Comparison of ENCODE assay signal across 9 mouse cellular contexts in genomic region chr10:63337326-63337725, GRCm38 (mm10). TPM values are rescaled to one million over a fixed set of nuclear protein-coding genes. Genes with fewer than 3 reads are reported as not detected.
DNase-seq lines count a peak whose midpoint lies in the region; ATAC-seq and TF ChIP-seq lines count a peak whose summit lies in the region.
"Had no signal": no experiment of that assay in that cellular context is flagged by ENCODE, and none has a peak within 500 bp of the region (broad histone marks: within the 10 kb centered on the region; RNA-seq: fewer than 3 reads in every experiment).

No protein-coding gene starts in this region.

- ATAC-seq in heart, embryonic 15.5 days (replicated peaks; ENCODE audit: insufficient number of reproducible peaks, insufficient read depth, low FRiP score, low read depth) = no peak
- ATAC-seq in hindbrain, embryonic 13.5 days (ENCODE audit: low FRiP score) = no peak
- no peak for ATAC-seq in midbrain, embryonic 12.5 days (ENCODE audit: low FRiP score, low read depth)

- peaks cover 12% of the 10 kb centered on the region; the same call in 1 of the 2 replicates for H3K36me3 ChIP-seq in heart, embryonic 15.5 days
- H3K36me3 ChIP-seq in hindbrain, embryonic 13.5 days = peaks cover 20% of the 10 kb centered on the region
- peaks cover 24% of the 10 kb centered on the region for H3K36me3 ChIP-seq in midbrain, embryonic 12.5 days

- no peak for DNase-seq in heart, postnatal 4 days
- DNase-seq in gastrocnemius, postnatal 4 days (ENCODE audit: low spot score in 2 of 2) = no peak
- DNase-seq in MN1 (ENCODE audit: low spot score) = no peak
- DNase-seq in right cerebral cortex, postnatal 14 days = no peak
- DNase-seq: gastrocnemius, postnatal 25 days had no signal

- H3K4me2 ChIP-seq in heart, embryonic 15.5 days = peak overlapping the region; percentile 78
- peak overlapping the region; percentile 68 for H3K4me2 ChIP-seq in hindbrain, embryonic 13.5 days
- H3K4me2 ChIP-seq in midbrain, embryonic 12.5 days (replicated peaks) = peak overlapping the region; percentile 71

- H3K4me1 ChIP-seq in heart, embryonic 15.5 days (replicated peaks) = peaks cover 14% of the 10 kb centered on the region
- no peaks in the 10 kb centered on the region for H3K4me1 ChIP-seq in bone marrow, adult 2 months (ENCODE audit: control insufficient read depth, insufficient read depth, low read length)
- peaks cover 20% of the 10 kb centered on the region for H3K4me1 ChIP-seq in hindbrain, embryonic 13.5 days (replicated peaks)
- H3K4me1 ChIP-seq in midbrain, embryonic 12.5 days = peaks cover 21% of the 10 kb centered on the region

- peak overlapping the region; percentile 97 for H3K9ac ChIP-seq in heart, embryonic 15.5 days
- peak overlapping the region; percentile 68 for H3K9ac ChIP-seq in hindbrain, embryonic 13.5 days
- H3K9ac ChIP-seq in midbrain, embryonic 12.5 days (replicated peaks) = peak overlapping the region; percentile 39

- peak overlapping the region; percentile 92 for H3K4me3 ChIP-seq in heart, embryonic 15.5 days
- peak overlapping the region; percentile 4 for H3K4me3 ChIP-seq in bone marrow, adult 2 months (replicated peaks; ENCODE audit: control insufficient read depth, low read depth, low read length)
- peak overlapping the region; percentile 82 for H3K4me3 ChIP-seq in hindbrain, embryonic 13.5 days
- peak overlapping the region; percentile 83 for H3K4me3 ChIP-seq in midbrain, embryonic 12.5 days

- no peak for TF ChIP-seq CTCF in bone marrow, adult 2 months (IDR thresholded peaks at IDR 0.05; ENCODE audit: control insufficient read depth, insufficient read depth, low read length)

- H3K27ac ChIP-seq in heart, embryonic 15.5 days = no peak overlapping the region
- no peak overlapping the region for H3K27ac ChIP-seq in bone marrow, adult 2 months (ENCODE audit: control insufficient read depth, insufficient read depth, low read depth, low read length, poor library complexity)
- no peak overlapping the region for H3K27ac ChIP-seq in hindbrain, embryonic 13.5 days
- H3K27ac ChIP-seq in midbrain, embryonic 12.5 days (replicated peaks) = no peak overlapping the region

- no peak for TF ChIP-seq POLR2A in bone marrow, adult 2 months (IDR thresholded peaks at IDR 0.05; ENCODE audit: borderline replicate concordance, control insufficient read depth, low read depth, low read length)

- H3K27me3 ChIP-seq in heart, embryonic 15.5 days = no peaks in the 10 kb centered on the region
- H3K27me3 ChIP-seq in hindbrain, embryonic 13.5 days = peaks cover 3% of the 10 kb centered on the region; the same call in 1 of the 2 replicates
- peaks cover 5% of the 10 kb centered on the region; the same call in 1 of the 2 replicates for H3K27me3 ChIP-seq in midbrain, embryonic 12.5 days

- H3K9me3 ChIP-seq in heart, embryonic 15.5 days (replicated peaks) = no peaks in the 10 kb centered on the region
- no peaks in the 10 kb centered on the region for H3K9me3 ChIP-seq in hindbrain, embryonic 13.5 days
- no peaks in the 10 kb centered on the region for H3K9me3 ChIP-seq in midbrain, embryonic 12.5 days

- 30% methylated on average over 5 of the region's 5 CpGs for WGBS in heart, embryonic 15.5 days
- WGBS in bone marrow, adult 2 months = 19% methylated on average over 5 of the region's 5 CpGs
- 34% methylated on average over 5 of the region's 5 CpGs for WGBS in hindbrain, embryonic 13.5 days
- WGBS in midbrain, embryonic 12.5 days = 40% methylated on average over 5 of the region's 5 CpGs

RNA-seq across cellular contexts. Expression of gene Sirt1, which starts 44.2 kb away (rescaled TPM):
- 3.6 and 3.9 TPM in 2 replicates for polyA plus RNA-seq in heart, embryonic 15.5 days (2015; fragmentation: Nextera tagmentation; extraction: Ambion mirVana)
- 10 to 100 TPM; 13.2 to 14.3 TPM for total RNA-seq in heart, postnatal 4 days (2021)
- 11.9 and 19.4 TPM in 2 replicates for polyA plus RNA-seq in bone marrow, adult 2 months (2011; ENCODE audit: insufficient read depth, insufficient read length, low replicate concordance, missing spikeins)
- polyA plus RNA-seq in hindbrain, embryonic 13.5 days (2015; fragmentation: Nextera tagmentation; extraction: Ambion mirVana) = 4.8 and 5.8 TPM in 2 replicates
- polyA plus RNA-seq in midbrain, embryonic 12.5 days (2016; fragmentation: Nextera tagmentation; extraction: Ambion mirVana) = 5.8 and 6.3 TPM in 2 replicates
- total RNA-seq in gastrocnemius, postnatal 4 days (2021) = 10 to 100 TPM in 1 of 2 experiments, 1 to 10 TPM in 1; 9.3 to 14.1 TPM

RNA-seq across cellular contexts. Expression of gene Dnajc12, which starts 44.9 kb away (rescaled TPM):
- polyA plus RNA-seq in heart, embryonic 15.5 days (2015; fragmentation: Nextera tagmentation; extraction: Ambion mirVana) = 7.2 and 7.3 TPM in 2 replicates
- total RNA-seq in heart, postnatal 4 days (2021) = 1 to 10 TPM; 5.5 to 8.7 TPM
- polyA plus RNA-seq in bone marrow, adult 2 months (2011; ENCODE audit: insufficient read depth, insufficient read length, low replicate concordance, missing spikeins) = 0.97 and 1.9 TPM in 2 replicates
- 19.2 and 20.6 TPM in 2 replicates for polyA plus RNA-seq in hindbrain, embryonic 13.5 days (2015; fragmentation: Nextera tagmentation; extraction: Ambion mirVana)
- polyA plus RNA-seq in midbrain, embryonic 12.5 days (2016; fragmentation: Nextera tagmentation; extraction: Ambion mirVana) = 14.2 and 14.8 TPM in 2 replicates
- 10 to 100 TPM in 1 of 2 experiments, 1 to 10 TPM in 1; 9.4 to 10.9 TPM for total RNA-seq in gastrocnemius, postnatal 4 days (2021)

Comparison
In these comparisons a context has a peak if more than half of its experiments do, and no peak if none do; other contexts are left out.
1. H3K4me3 ChIP-seq: peak in every context shown above with its lines; median percentile 92 in heart, embryonic 15.5 days; 83 in midbrain, embryonic 12.5 days; 82 in hindbrain, embryonic 13.5 days; 4 in bone marrow, adult 2 months.
2. H3K9ac ChIP-seq: peak in every context shown above with its lines; median percentile 97 in heart, embryonic 15.5 days; 68 in hindbrain, embryonic 13.5 days; 39 in midbrain, embryonic 12.5 days.